Mouse (Mus musculus): ENCODE data around the gene Arhgap1.

DNA sequence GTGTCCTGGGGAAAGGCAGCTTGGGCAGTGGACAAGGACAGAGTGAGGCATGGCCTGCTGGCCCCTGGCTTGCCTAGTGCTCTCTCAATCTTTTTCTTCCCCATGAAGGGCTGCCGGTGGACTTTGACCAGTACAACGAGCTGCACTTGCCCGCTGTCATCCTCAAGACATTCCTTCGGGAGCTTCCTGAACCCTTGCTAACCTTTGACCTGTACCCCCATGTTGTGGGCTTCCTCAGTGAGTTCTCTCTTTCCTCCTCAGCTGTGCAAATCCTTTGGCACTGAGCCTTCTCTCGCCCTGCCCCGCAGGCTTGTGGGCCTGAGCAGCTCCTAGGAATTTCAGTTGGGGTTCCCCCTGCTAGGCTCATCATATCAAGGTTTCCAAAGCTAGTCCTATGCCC lies 20.4 kb downstream of the Arhgap1 start:
- no peak for TF ChIP-seq CTCF (IDR thresholded peaks at IDR 0.05; ENCODE audit: low read depth, low read length)
- no peak for TF ChIP-seq GATA1 (IDR thresholded peaks at IDR 0.05; ENCODE audit: borderline replicate concordance, low read length)
- no peak for TF ChIP-seq GATA2 (IDR thresholded peaks at IDR 0.05; ENCODE audit: borderline replicate concordance, low read depth, low read length)
- no peak for TF ChIP-seq TAL1 (conservative IDR thresholded peaks at IDR 0.05; ENCODE audit: low read depth, low read length)
- no peak for TF ChIP-seq POLR2AphosphoS5 (IDR thresholded peaks at IDR 0.05; ENCODE audit: insufficient replicate concordance, low read depth, low read length)

Measured in G1E (cell line).